ENCODE assay signal across 7 mouse cellular contexts in the genomic region with DNA sequence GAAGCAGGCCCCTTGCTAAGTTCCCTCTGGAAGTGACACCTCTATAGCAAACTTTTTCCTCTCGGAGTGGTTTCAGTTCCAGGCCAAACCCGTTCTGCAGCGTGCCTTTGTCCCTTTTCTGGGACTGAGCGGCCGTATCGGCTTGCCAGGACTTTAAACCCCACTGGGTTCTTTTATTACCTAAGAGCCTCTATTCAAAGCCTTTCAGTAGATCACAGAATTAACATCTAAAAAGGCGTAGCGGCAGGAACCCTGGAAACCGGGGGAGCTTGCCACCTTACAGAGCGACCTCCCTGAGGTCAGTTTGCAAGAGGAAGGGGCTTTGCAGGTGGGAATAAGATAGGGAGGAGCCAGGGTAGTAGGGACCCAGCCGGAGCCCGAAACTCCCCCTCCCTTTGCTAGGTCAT.
A peak's percentile ranks its signal among the peaks of the same experiment; 100 is the strongest.
DNase-seq lines count a peak whose midpoint lies in the region; ATAC-seq and TF ChIP-seq lines count a peak whose summit lies in the region.

No protein-coding gene starts in this region.

- peak; percentile 52 for DNase-seq in embryo, embryonic 10 days (ENCODE audit: low spot score)
- peak; percentile 72 for DNase-seq in midbrain, embryonic 14.5 days
- DNase-seq in cerebellum, adult 2 months = no peak
- DNase-seq in c-Kit-positive CD71-positive TER-119-positive erythroid progenitor cells, embryonic 14.5 days (ENCODE audit: low spot score) = no peak
- DNase-seq in gastrocnemius, postnatal 4 days (ENCODE audit: low spot score in 2 of 2) = no peak

- peak overlapping the region; percentile 89 for H3K27ac ChIP-seq in forebrain, embryonic 12.5 days
- peak overlapping the region; percentile 80 for H3K27ac ChIP-seq in kidney, embryonic 16.5 days (ENCODE audit: low read length)
- H3K27ac ChIP-seq in midbrain, embryonic 14.5 days (replicated peaks; ENCODE audit: low read depth, low read length) = peak overlapping the region; percentile 73
- no peak overlapping the region for H3K27ac ChIP-seq in cerebellum, adult 2 months (ENCODE audit: insufficient read depth, low read length)

- peaks cover 22% of the 10 kb centered on the region for H3K27me3 ChIP-seq in forebrain, embryonic 12.5 days
- no peaks in the 10 kb centered on the region for H3K27me3 ChIP-seq in kidney, embryonic 16.5 days (ENCODE audit: insufficient read depth, low read length)
- no peaks in the 10 kb centered on the region for H3K27me3 ChIP-seq in midbrain, embryonic 14.5 days (ENCODE audit: control insufficient read depth, insufficient read depth, low read length)
- no peaks in the 10 kb centered on the region for H3K27me3 ChIP-seq in cerebellum, adult 2 months (ENCODE audit: control insufficient read depth, insufficient read depth, low read length)

- H3K9ac ChIP-seq in forebrain, embryonic 12.5 days = peak overlapping the region; percentile 3; the same call in 1 of the 2 replicates
- H3K9ac ChIP-seq in kidney, embryonic 16.5 days (replicated peaks; ENCODE audit: low read length) = no peak overlapping the region
- H3K9ac ChIP-seq in midbrain, embryonic 14.5 days (replicated peaks; ENCODE audit: low read length) = no peak overlapping the region

- H3K4me3 ChIP-seq in forebrain, embryonic 12.5 days (replicated peaks) = no peak overlapping the region
- H3K4me3 ChIP-seq in kidney, embryonic 16.5 days (ENCODE audit: low read length) = no peak overlapping the region
- H3K4me3 ChIP-seq in midbrain, embryonic 14.5 days (replicated peaks; ENCODE audit: low read depth, low read length) = no peak overlapping the region
- H3K4me3 ChIP-seq in cerebellum, adult 2 months (replicated peaks; ENCODE audit: insufficient read depth, low read depth, low read length) = no peak overlapping the region

- no peaks in the 10 kb centered on the region for H3K36me3 ChIP-seq in forebrain, embryonic 12.5 days (replicated peaks)
- no peaks in the 10 kb centered on the region for H3K36me3 ChIP-seq in kidney, embryonic 16.5 days (ENCODE audit: insufficient read depth, low read length)
- H3K36me3 ChIP-seq in midbrain, embryonic 14.5 days (ENCODE audit: control insufficient read depth, insufficient read depth, low read length) = no peaks in the 10 kb centered on the region

- peaks cover 54% of the 10 kb centered on the region for H3K4me1 ChIP-seq in forebrain, embryonic 12.5 days
- peaks cover 47% of the 10 kb centered on the region for H3K4me1 ChIP-seq in kidney, embryonic 16.5 days (ENCODE audit: insufficient read depth, low read length)
- H3K4me1 ChIP-seq in midbrain, embryonic 14.5 days (ENCODE audit: control insufficient read depth, insufficient read depth, low read length) = peaks cover 25% of the 10 kb centered on the region
- no peaks in the 10 kb centered on the region for H3K4me1 ChIP-seq in cerebellum, adult 2 months (ENCODE audit: control insufficient read depth, insufficient read depth, low read length)

- H3K9me3 ChIP-seq in forebrain, embryonic 12.5 days = no peaks in the 10 kb centered on the region
- no peaks in the 10 kb centered on the region for H3K9me3 ChIP-seq in kidney, embryonic 16.5 days (ENCODE audit: low read length)
- no peaks in the 10 kb centered on the region for H3K9me3 ChIP-seq in midbrain, embryonic 14.5 days (ENCODE audit: control insufficient read depth, low read length)

- 4% methylated on average over 12 of the region's 12 CpGs for WGBS in forebrain, embryonic 12.5 days
- 25% methylated on average over 12 of the region's 12 CpGs for WGBS in kidney, embryonic 16.5 days
- WGBS in midbrain, embryonic 14.5 days = 3% methylated on average over 12 of the region's 12 CpGs
- WGBS in cerebellum, adult 2 months = 79% methylated on average over 12 of the region's 12 CpGs

- no peak for TF ChIP-seq POLR2A in cerebellum, adult 2 months (IDR thresholded peaks at IDR 0.05; ENCODE audit: borderline replicate concordance, insufficient read depth, low read length)

- H3K4me2 ChIP-seq in forebrain, embryonic 12.5 days = peak overlapping the region; percentile 49
- 0 out of 2 replicates have a peak overlapping the region, but pooled peaks have one; percentile 7 for H3K4me2 ChIP-seq in kidney, embryonic 16.5 days (replicated peaks; ENCODE audit: low read depth, low read length)
- H3K4me2 ChIP-seq in midbrain, embryonic 14.5 days (ENCODE audit: low read length) = peak overlapping the region; percentile 13; the same call in 1 of the 2 replicates

- TF ChIP-seq CTCF in cerebellum, adult 2 months (IDR thresholded peaks at IDR 0.05; ENCODE audit: borderline replicate concordance, insufficient read depth, low read depth, low read length) = no peak

- ATAC-seq in forebrain, embryonic 12.5 days (ENCODE audit: low FRiP score) = peak; percentile 57; the same call in 1 of the 2 replicates
- ATAC-seq in kidney, embryonic 16.5 days (ENCODE audit: low FRiP score, low TSS enrichment) = no peak
- ATAC-seq in midbrain, embryonic 14.5 days (ENCODE audit: low FRiP score, low TSS enrichment) = no peak; the same call in 1 of the 2 replicates

Comparison
In these comparisons a context has a peak if more than half of its experiments do, and no peak if none do; other contexts are left out.
1. DNase-seq: peak in embryo, embryonic 10 days (single experiment) and midbrain, embryonic 14.5 days (single experiment); none in cerebellum, adult 2 months (0 of 2), c-Kit-positive CD71-positive TER-119-positive erythroid progenitor cells, embryonic 14.5 days (single experiment) and gastrocnemius, postnatal 4 days (0 of 2).
2. Peak in every context shown above with its lines, with median percentiles within 50 percentile points of each other: H3K4me2 ChIP-seq.